Mouse (Mus musculus) yolk sac, embryonic 10.5 days (tissue): ENCODE results near the gene Echs1.
A peak's percentile ranks its signal among the peaks of the same experiment; 100 is the strongest.

ENCODE experiments used
- DNase-seq: peaks from one replicate; pipeline ENCODE4 v3.0.0-alpha.2; 2017; ENCODE audit warnings: low spot score

Echs1 gene

GRCm38 (mm10) chr7:140115583-140116328 is 520 bp downstream of the Echs1 start, which contains the start of gene Paox:
Paox (plus strand) TSS chr7:140115799.
- DNase-seq: peak; percentile 66

- DNase-seq: no peak
These were observed 4.3 kb downstream of the Echs1 start for GRCm38 (mm10) chr7:140111943-140112342.

GRCm38 (mm10) chr7:140104009-140104408 is 12.3 kb downstream of the Echs1 start:
- DNase-seq: no peak

- DNase-seq: peak; percentile 69
These were observed 14.0 kb downstream of the Echs1 start, which contains the start of gene Fuom for GRCm38 (mm10) chr7:140101993-140102860. Fuom (minus strand) TSS chr7:140102441.

GRCm38 (mm10) chr7:140101498-140101897 is 14.8 kb downstream of the Echs1 start:
- no peak for DNase-seq

- DNase-seq: no peak
These were observed 17.8 kb downstream of the Echs1 start for GRCm38 (mm10) chr7:140098466-140098865.

- DNase-seq: no peak
These were observed 20.2 kb downstream of the Echs1 start for GRCm38 (mm10) chr7:140096055-140096454.

GRCm38 (mm10) chr7:140095556-140095955 is 20.7 kb downstream of the Echs1 start:
- DNase-seq: no peak

GRCm38 (mm10) chr7:140094954-140095353 is 21.3 kb downstream of the Echs1 start:
- no peak for DNase-seq

- no peak for DNase-seq
These were observed 23.2 kb downstream of the Echs1 start, which contains the start of gene Prap1 for GRCm38 (mm10) chr7:140092924-140093528. Prap1 (plus strand) TSS chr7:140093395.

GRCm38 (mm10) chr7:140090601-140091000 is 25.7 kb downstream of the Echs1 start:
- no peak for DNase-seq

GRCm38 (mm10) chr7:140082242-140082678 is 34.0 kb downstream of the Echs1 start, which contains the start of gene Caly:
Caly (minus strand) TSS chr7:140082548.
- DNase-seq: no peak

GRCm38 (mm10) chr7:140081408-140082241 is 34.7 kb downstream of the Echs1 start:
- no peak for DNase-seq

- DNase-seq: peak; percentile 33
These were observed 35.6 kb downstream of the Echs1 start for GRCm38 (mm10) chr7:140080503-140081156.

GRCm38 (mm10) chr7:140078711-140079110 is 37.6 kb downstream of the Echs1 start:
- DNase-seq: no peak

- no peak for DNase-seq
These were observed 38.6 kb downstream of the Echs1 start for GRCm38 (mm10) chr7:140077698-140078097.

- peak; percentile 26 for DNase-seq
These were observed 46.1 kb downstream of the Echs1 start for GRCm38 (mm10) chr7:140070042-140070711.

- DNase-seq: no peak
These were observed 48.9 kb downstream of the Echs1 start for GRCm38 (mm10) chr7:140067397-140067796.

- DNase-seq: peak; percentile 39
These were observed 53.2 kb downstream of the Echs1 start for GRCm38 (mm10) chr7:140063092-140063491.

GRCm38 (mm10) chr7:140062307-140062706 is 54.0 kb downstream of the Echs1 start:
- no peak for DNase-seq
